Mouse (Mus musculus): ENCODE results near the gene Grik1.

DNA sequence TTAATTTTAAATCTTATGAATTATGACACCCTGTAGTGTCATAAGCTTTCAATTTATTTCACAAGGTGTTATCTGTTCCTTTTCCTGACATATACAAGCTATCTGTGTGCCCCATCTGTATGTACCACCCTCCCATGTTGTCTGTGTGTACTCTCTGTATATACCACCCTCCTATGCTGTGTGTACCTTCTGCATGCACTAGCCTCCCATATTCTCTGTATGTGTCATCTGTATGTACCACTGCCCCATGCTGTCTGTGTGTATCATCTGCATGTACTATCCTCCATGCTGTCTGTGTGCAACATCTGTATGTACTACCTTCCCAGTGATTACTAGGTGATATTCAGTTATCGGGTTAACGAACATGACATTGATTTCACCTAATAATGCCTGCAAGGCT lies 148.5 kb downstream of the Grik1 start:
- TF ChIP-seq CTCF (IDR thresholded peaks at IDR 0.05; ENCODE audit: control insufficient read depth, insufficient read depth, insufficient read length) (no peak), MYOD1 (IDR thresholded peaks at IDR 0.05; ENCODE audit: control insufficient read depth, insufficient read length, low read depth) (no peak), MYOG (IDR thresholded peaks at IDR 0.05; ENCODE audit: control insufficient read depth, extremely low read depth, insufficient read length) (no peak)
